Mouse (Mus musculus) olfactory bulb, adult 2 months (tissue): ENCODE data around the gene A730061H03Rik. TPM values are rescaled to one million over a fixed set of nuclear protein-coding genes. Genes with fewer than 3 reads are reported as not detected.

Source experiments
- H3K27ac ChIP-seq: fragments of 200-500 bp; 2 replicates; pipeline ENCODE4 v1.5.1; 2012; ENCODE audit warnings: low read depth, low read length; ENCODE audit not compliant: insufficient read depth
- H3K4me1 ChIP-seq: fragments of 200-500 bp; 2 replicates; pipeline ENCODE4 v1.6.1; 2012; ENCODE audit warnings: low read length; ENCODE audit not compliant: control insufficient read depth, insufficient read depth
- H3K4me3 ChIP-seq: fragments of 200-500 bp; 2 replicates; pipeline ENCODE4 v1.5.1; 2012; ENCODE audit warnings: mild to moderate bottlenecking, low read depth, low read length, moderate library complexity; ENCODE audit not compliant: insufficient read depth
- CTCF ChIP-seq: fragments of 200-500 bp; IDR thresholded peaks from 2 replicates; pipeline ENCODE4 v1.5.1; 2012; ENCODE audit warnings: low read depth, mild to moderate bottlenecking, low read length, moderate library complexity; ENCODE audit not compliant: insufficient read depth
- POLR2A ChIP-seq: fragments of 200-500 bp; IDR thresholded peaks from 2 replicates; pipeline ENCODE4 v1.6.1; 2012; ENCODE audit warnings: mild to moderate bottlenecking, low read depth, low read length, moderate library complexity; ENCODE audit not compliant: insufficient read depth
- WGBS: fragments of 180-500 bp; shearing (Covaris S2); methylation state at CpG from one replicate; pipeline ENCODE4 v1.1.7; 2018; 5-methylcytosine and 5-hydroxymethylcytosine counted together
- polyA plus RNA-seq: library from polyadenylated mRNA; stranded (reverse); fragments of >200 nt; gene quantifications from 2 replicates; pipeline ENCODE4 v1.2.4, GENCODE M21; 2012; ENCODE audit warnings: low replicate concordance; ENCODE audit not compliant: missing spikeins, insufficient read depth, insufficient read length

Gene A730061H03Rik
- polyA plus RNA-seq, 1 experiment: not detected

DNA sequence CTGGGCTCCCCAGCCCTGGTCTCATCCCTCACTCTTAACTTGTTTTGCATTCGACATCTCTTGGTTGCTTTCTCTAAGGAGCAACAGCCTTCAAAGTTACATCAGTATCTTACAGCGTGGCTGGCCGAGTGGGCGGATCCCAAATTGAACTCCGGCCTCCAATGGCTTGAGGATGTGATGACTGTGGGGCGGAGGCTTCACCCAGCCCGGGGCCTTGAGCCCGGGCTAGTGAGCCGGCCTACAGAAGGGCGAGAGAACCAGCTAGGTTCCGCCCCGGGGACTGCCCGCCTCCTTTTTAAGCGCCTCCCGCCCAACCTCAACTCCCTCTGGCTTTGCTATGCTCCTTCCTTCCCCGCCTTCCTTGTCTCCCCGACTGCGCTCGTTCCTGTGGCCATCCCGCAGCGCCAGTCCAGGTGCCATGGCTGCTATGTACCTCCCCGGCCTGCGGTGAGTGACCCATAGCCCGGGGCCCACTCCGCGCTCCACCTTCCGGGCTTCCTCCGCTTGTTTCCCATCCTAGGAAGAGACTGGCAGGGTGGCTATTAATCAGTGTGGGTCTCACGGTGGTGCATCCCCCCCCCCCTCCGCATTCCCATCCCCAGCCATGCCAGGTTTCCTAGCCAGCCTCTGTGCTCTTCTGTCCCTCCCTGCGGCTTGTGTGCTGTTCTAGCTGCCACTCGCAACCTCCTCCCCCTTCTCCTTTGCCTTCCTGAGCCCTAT is 20.0 kb downstream of the A730061H03Rik start, which contains the start of gene Pck2:
Pck2 (plus strand) TSS at position 200 of the 720 bp plus-strand sequence.
- TF ChIP-seq CTCF: no peak
- peak; percentile 52 for TF ChIP-seq POLR2A
- Histone ChIP-seq H3K27ac (peak within 1 kb of the TSS; percentile 86), H3K4me1 (peaks cover 18% of the 10 kb centered on the region), H3K4me3 (peak within 1 kb of the TSS; percentile 68)
- WGBS: 0% methylated on average over 29 of the region's 32 CpGs

DNA sequence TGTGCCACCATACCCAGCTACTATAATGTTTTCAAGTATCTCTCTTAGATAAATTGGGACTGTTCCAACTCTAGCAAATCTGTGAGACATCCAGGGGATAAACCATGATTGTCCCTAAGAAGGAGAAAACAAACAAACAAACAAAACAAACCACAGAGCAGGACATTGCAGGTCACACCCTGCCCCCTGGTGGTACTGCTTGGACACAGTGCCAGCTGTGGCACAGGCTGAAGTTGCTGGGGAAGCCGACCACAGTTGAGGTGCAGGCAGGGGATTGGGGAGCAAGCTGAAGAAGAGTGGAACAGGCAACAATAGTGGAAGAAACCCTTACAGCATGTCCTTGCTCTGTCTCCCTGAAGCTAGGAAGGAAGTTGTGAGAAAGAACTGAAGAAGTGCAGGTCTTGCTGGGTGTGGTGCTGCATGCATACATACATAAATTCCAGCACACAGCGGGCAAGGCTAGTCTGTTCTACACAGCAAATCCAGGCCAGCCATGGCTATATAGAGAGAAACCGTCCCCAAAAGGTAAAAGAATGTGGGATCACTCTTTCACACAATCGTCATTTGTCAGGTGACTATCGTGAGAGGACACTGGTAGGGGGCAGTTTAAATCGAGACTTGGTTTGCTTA is 24.0 kb downstream of the A730061H03Rik start:
- WGBS: 60% methylated on average over 6 of the region's 6 CpGs
- TF ChIP-seq CTCF (peak; percentile 68), POLR2A (no peak)
- Histone ChIP-seq H3K4me3 (no peak overlapping the region), H3K27ac (no peak overlapping the region), H3K4me1 (peaks cover 7% of the 10 kb centered on the region; the same call in 1 of the 2 replicates)

DNA sequence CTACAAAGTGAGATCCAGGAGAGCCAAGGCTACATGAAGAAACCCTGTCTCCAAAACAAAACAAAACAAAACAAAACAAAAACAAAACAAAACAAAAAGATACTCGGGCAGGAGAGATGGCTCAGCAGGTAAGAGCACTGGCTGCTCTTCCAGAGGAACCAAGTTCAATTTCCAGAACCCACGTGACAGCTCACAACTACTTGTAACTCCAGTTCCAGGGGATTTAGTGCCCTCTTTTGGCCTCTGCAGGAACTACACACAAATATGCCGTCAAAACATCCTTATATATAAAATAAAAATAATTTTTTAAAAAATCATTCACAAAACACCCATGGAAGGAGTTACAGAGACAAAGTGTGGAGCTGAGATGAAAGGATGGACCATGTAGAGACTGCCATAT is 32.3 kb downstream of the A730061H03Rik start:
- no peak overlapping the region for H3K27ac ChIP-seq
- TF ChIP-seq POLR2A (no peak), CTCF (no peak)
- H3K4me3 ChIP-seq: no peak overlapping the region
- WGBS: 15% methylated on average over 3 of the region's 3 CpGs
- H3K4me1 ChIP-seq: no peaks in the 10 kb centered on the region

DNA sequence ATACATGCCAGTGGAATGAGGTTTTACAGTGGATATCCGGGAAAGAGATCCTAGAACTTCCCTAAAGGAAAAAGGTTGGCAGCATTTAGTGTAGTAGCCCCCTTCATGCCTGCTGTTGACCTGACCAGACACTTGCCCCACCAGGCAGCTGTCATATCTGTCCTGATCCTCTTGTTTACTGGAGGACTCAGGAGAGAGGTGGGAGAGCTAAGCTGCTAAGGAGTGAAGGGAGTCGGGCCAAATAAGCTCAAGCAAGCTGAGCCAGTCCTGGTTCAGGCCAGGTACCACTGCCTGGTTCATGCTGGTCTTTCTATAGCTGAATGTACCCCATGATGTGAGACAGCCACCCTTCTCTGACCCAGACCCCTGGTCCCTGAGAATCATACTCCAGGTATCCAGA is 33.5 kb downstream of the A730061H03Rik start:
- no peak overlapping the region for H3K4me3 ChIP-seq
- H3K27ac ChIP-seq: no peak overlapping the region
- no peaks in the 10 kb centered on the region for H3K4me1 ChIP-seq
- TF ChIP-seq POLR2A (no peak), CTCF (no peak)
- WGBS: 75% methylated on average over 2 of the region's 2 CpGs

GRCm38 (mm10) chr14:55524785-55525184 is 35.4 kb downstream of the A730061H03Rik start, which contains the start of gene Nrl:
Gene Nrl (minus strand): TSS chr14:55524981.
- no peak within 1 kb of the TSS for H3K4me3 ChIP-seq
- 52% methylated on average over 8 of the region's 8 CpGs for WGBS

DNA sequence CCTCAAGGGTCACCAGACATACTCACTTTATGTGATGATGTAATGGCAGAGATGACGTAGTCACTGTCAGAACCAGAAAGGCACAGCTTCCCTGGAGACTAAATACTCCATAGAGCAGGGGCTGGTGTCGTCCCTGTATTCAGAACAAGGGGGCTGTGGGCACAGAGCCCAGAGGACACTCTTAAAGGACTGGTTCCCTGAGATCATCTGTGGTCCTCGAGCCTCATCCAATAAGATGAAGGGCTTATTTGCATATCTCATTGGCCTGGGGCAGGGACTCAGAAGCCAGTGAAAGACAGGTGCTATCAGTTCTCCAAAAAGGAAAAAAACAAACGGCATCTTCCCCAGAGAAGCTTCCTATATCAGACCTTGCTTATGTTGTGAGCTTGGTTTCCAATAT is 36.1 kb downstream of the A730061H03Rik start:
- Histone ChIP-seq H3K4me1 (peaks cover 11% of the 10 kb centered on the region), H3K4me3 (no peak overlapping the region), H3K27ac (no peak overlapping the region)
- TF ChIP-seq POLR2A (no peak), CTCF (no peak)
- 69% methylated on average over 4 of the region's 4 CpGs for WGBS

More at GRCm38 (mm10) chr14:55524785-55525184, 35.4 kb downstream of the A730061H03Rik start, which contains the start of gene Nrl:
- H3K4me1 ChIP-seq: peaks cover 10% of the 10 kb centered on the region
- no peak within 1 kb of the TSS for H3K27ac ChIP-seq
- TF ChIP-seq POLR2A (no peak), CTCF (no peak)

DNA sequence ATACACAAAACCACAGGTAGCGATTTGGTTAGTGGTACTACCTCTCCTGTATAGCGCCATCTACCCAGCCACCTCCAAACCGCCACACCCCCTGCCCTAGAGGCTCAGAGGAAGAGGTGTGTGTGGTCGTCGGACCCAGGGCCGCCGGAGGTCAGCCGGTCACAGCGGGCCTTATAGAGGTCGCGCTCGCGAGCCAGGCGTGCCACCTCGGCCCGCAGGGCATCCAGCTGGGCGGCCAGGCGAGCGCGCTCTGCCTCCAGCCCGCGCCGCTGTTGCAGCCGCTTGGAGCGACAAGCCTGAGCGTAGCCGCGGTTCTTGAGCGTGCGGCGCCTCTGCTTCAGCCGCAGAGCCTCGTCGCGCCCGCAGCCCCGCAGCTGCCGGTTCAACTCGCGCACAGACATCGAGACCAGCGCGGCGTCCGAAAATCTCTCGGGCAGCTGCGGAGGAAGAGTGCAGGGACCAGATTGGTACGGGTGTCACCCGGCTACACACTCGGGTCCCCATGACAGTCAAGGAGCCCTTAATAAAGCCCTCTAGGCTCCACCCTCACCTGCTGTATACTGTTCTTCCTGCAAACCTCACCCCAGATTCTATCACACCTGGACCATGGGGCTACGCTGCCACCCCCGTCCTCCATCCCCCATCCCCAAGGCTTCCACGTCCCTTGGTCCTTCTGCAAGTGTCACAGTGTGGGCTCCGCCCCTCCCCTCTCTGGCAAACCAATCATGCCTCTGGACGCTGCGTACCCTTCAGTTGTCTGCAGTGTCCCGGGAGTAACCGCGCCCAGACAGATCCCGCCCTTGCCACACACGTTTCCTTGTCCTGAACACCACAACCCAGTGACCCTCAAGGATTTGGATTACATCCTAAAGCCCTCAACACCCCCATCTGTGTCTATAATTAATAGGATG is 39.5 kb downstream of the A730061H03Rik start:
- H3K27ac ChIP-seq: peak overlapping the region; percentile 3
- no peak for TF ChIP-seq CTCF
- TF ChIP-seq POLR2A: no peak
- peaks cover 30% of the 10 kb centered on the region for H3K4me1 ChIP-seq
- peak overlapping the region; percentile 51 for H3K4me3 ChIP-seq
- WGBS: 2% methylated on average over 61 of the region's 61 CpGs

- Histone ChIP-seq H3K4me3 (no peak overlapping the region), H3K4me1 (peaks cover 30% of the 10 kb centered on the region), H3K27ac (no peak overlapping the region; the same call in 1 of the 2 replicates)
- WGBS: 52% methylated on average over 4 of the region's 4 CpGs
- TF ChIP-seq POLR2A (no peak), CTCF (no peak)
Measured at GRCm38 (mm10) chr14:55519604-55520003, 40.6 kb downstream of the A730061H03Rik start.
